Mouse (Mus musculus) embryonic facial prominence, embryonic 10.5 days (tissue): Measurements from ENCODE around the gene Zbtb14. TPM values are rescaled to one million over a fixed set of nuclear protein-coding genes. Genes with fewer than 3 reads are reported as not detected.

Experiments used
- DNase-seq: peaks from one replicate; pipeline ENCODE4 v3.0.0-alpha.2; 2017; ENCODE audit warnings: low spot score
- H3K27ac ChIP-seq: fragments of 300-500 bp; sonication (generic); replicated peaks from 2 replicates; pipeline ENCODE4 v1.5.1; 2016; ENCODE audit warnings: mild to moderate bottlenecking
- H3K27me3 ChIP-seq: fragments of 300-500 bp; sonication (generic); replicated peaks from 2 replicates; pipeline ENCODE4 v1.6.1; 2016; ENCODE audit warnings: low read depth, mild to moderate bottlenecking; ENCODE audit not compliant: poor library complexity, severe bottlenecking
- H3K36me3 ChIP-seq: fragments of 300-500 bp; sonication (generic); replicated peaks from 2 replicates; pipeline ENCODE4 v1.6.1; 2016; ENCODE audit warnings: mild to moderate bottlenecking, moderate library complexity
- H3K4me1 ChIP-seq: fragments of 300-500 bp; sonication (generic); 2 replicates; pipeline ENCODE4 v1.6.1; 2016
- H3K4me3 ChIP-seq: fragments of 300-500 bp; sonication (generic); 2 replicates; pipeline ENCODE4 v1.5.1; 2016; ENCODE audit warnings: mild to moderate bottlenecking, moderate library complexity
- H3K9me3 ChIP-seq: fragments of 300-500 bp; sonication (generic); 2 replicates; pipeline ENCODE4 v1.6.1; 2016; ENCODE audit warnings: mild to moderate bottlenecking
- WGBS: fragments of 180-500 bp; shearing (Covaris S2); methylation state at CpG from one replicate; pipeline ENCODE4 v1.1.7; 2016; 5-methylcytosine and 5-hydroxymethylcytosine counted together
- polyA plus RNA-seq: library from polyadenylated mRNA; unstranded; fragments of >200 nt; fragmentation: Nextera tagmentation; extraction: Ambion mirVana; gene quantifications from 2 replicates; pipeline ENCODE4 v1.2.1, GENCODE M21; 2016

Gene Zbtb14
- polyA plus RNA-seq, result 30.5 and 31.2 TPM in 2 replicates

DNA sequence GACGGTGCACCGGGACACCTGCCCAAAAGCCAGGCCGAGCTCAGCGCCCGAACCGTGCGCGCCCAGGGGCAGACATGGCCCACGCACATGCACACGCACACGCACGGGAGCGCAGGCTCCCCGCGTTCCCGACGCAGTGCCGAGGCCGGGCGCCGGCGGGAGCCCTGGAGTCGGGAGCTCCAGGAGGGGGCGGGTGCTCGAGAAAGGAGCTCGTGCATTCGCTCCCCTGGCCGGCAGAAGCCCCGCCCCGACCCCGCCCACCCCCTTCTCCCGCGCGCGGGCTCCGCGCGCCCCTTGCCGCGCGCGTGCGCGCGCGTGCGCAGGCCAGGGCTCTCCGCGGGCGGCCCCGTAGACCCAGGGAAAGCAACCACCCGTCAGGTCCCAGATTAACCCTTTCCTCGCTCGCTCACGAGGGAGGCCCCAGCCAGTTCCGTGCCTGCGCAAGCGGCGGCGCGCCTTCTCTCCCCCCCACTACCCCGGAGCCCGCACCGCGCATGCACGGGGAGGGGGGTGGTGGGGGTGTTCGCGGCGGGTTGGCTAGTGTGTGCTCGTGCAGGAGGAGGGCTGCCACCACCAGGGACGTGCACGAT, at the start of gene Zbtb14:
Gene Zbtb14 (plus strand): TSS at position 540 of the 590 bp plus-strand sequence.
- Histone ChIP-seq H3K27me3 (no peaks in the 10 kb centered on the region), H3K9me3 (no peaks in the 10 kb centered on the region), H3K4me1 (peaks cover 20% of the 10 kb centered on the region), H3K4me3 (peak within 1 kb of the TSS; percentile 89), H3K36me3 (peaks cover 17% of the 10 kb centered on the region), H3K27ac (peak within 1 kb of the TSS; percentile 99)
- peak; percentile 97 for DNase-seq
- under 1% methylated on average over 65 of the region's 72 CpGs for WGBS

- no peaks in the 10 kb centered on the region for H3K9me3 ChIP-seq
- no peak overlapping the region for H3K4me3 ChIP-seq
- H3K36me3 ChIP-seq, result no peaks in the 10 kb centered on the region
- WGBS, result 79% methylated on average over 7 of the region's 7 CpGs
- no peaks in the 10 kb centered on the region for H3K4me1 ChIP-seq
- H3K27ac ChIP-seq, result no peak overlapping the region
- DNase-seq, result no peak
- 0 out of 2 replicates have a peak, but pooled peaks cover 4% of the 10 kb centered on the region for H3K27me3 ChIP-seq
Measured at GRCm38 (mm10) chr17:69346056-69346455, 36.8 kb upstream of the Zbtb14 start.

DNA sequence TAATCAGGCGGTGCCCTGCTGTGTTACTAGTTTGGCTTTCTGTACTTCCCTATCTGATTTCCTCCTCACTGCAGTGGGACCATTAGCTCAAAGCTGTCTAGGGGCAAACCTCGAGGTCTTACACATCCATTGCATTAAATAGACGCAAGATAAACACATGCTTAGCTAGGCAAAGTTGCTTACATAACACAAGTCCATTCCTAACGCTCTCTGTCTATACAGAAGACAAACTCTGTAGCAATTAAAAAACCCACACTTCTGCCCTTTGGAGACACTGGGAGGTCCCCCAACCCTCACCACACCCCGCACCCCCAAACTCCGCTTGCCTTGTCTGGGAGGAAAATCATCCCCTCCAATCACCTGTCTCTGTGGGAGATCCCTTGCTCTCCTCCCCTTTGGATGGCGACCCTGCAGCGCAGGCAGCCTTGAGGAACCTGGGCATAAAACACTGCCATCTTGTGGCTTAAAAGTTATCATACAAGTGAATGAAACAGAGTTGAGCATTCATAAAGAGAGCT, 33.8 kb upstream of the Zbtb14 start:
- WGBS, result 29% methylated on average over 8 of the region's 8 CpGs
- H3K4me1 ChIP-seq, result no peaks in the 10 kb centered on the region
- H3K36me3 ChIP-seq, result no peaks in the 10 kb centered on the region
- H3K27me3 ChIP-seq, result 0 out of 2 replicates have a peak, but pooled peaks cover 4% of the 10 kb centered on the region
- H3K4me3 ChIP-seq, result no peak overlapping the region
- peak; percentile 47 for DNase-seq
- H3K27ac ChIP-seq, result no peak overlapping the region
- H3K9me3 ChIP-seq, result no peaks in the 10 kb centered on the region

- Histone ChIP-seq H3K27ac (no peak overlapping the region), H3K4me3 (no peak overlapping the region), H3K9me3 (0 out of 2 replicates have a peak, but pooled peaks cover 5% of the 10 kb centered on the region), H3K27me3 (no peaks in the 10 kb centered on the region), H3K4me1 (no peaks in the 10 kb centered on the region), H3K36me3 (no peaks in the 10 kb centered on the region)
- DNase-seq, result peak; percentile 51
- 83% methylated on average over 3 of the region's 3 CpGs for WGBS
Measured at GRCm38 (mm10) chr17:69365049-69365448, 17.8 kb upstream of the Zbtb14 start.

GRCm38 (mm10) chr17:69380838-69381237, 2.0 kb upstream of the Zbtb14 start:
- no peaks in the 10 kb centered on the region for H3K9me3 ChIP-seq
- no peaks in the 10 kb centered on the region for H3K36me3 ChIP-seq
- no peak for DNase-seq
- no peak overlapping the region for H3K4me3 ChIP-seq
- WGBS, result 91% methylated on average over 8 of the region's 8 CpGs
- peaks cover 18% of the 10 kb centered on the region for H3K4me1 ChIP-seq
- H3K27me3 ChIP-seq, result no peaks in the 10 kb centered on the region
- H3K27ac ChIP-seq, result no peak overlapping the region

DNA sequence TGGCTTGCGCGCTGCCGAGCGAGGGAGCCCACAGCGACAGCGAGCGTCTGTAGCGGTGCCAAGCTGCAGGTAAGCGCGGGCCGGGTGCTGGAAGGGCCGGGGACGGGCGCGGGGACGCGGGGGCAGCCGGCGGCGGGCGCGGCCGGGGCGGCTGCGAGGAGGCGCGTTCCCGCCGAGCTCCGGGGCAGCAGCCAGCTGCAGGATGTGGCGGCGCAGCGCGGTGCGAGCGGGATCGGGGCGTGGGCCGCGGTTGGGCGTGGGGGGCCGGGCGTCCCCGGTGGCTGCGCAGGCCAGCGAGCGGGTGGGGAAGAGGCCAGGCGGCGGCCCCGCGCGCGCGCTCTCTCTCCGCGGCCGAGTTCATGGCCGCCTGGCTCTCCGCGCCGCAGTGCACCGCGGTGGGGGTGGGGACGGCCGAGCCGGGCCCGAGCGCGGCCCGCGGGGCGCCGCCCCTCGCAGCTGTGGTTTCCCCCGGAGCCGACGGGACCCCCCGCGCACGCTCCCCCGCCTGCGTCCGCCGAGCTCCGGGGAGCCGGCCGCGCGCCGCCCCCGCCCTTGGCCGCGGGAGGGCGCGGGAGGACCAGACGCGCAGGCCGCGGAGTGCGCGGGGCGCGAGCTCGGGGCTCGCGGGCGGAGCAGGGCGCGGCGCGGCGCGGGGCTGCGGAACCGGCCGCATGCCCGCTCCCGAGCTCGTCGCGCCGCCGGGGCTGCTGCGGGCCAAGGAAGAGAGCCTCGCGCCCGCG, 521 bp downstream of the Zbtb14 start:
- WGBS, result 2% methylated on average over 126 of the region's 128 CpGs
- Histone ChIP-seq H3K4me3 (peak overlapping the region; percentile 89), H3K9me3 (no peaks in the 10 kb centered on the region), H3K27ac (peak overlapping the region; percentile 99), H3K36me3 (peaks cover 25% of the 10 kb centered on the region), H3K27me3 (no peaks in the 10 kb centered on the region), H3K4me1 (peaks cover 20% of the 10 kb centered on the region)
- DNase-seq, result peak; percentile 83

DNA sequence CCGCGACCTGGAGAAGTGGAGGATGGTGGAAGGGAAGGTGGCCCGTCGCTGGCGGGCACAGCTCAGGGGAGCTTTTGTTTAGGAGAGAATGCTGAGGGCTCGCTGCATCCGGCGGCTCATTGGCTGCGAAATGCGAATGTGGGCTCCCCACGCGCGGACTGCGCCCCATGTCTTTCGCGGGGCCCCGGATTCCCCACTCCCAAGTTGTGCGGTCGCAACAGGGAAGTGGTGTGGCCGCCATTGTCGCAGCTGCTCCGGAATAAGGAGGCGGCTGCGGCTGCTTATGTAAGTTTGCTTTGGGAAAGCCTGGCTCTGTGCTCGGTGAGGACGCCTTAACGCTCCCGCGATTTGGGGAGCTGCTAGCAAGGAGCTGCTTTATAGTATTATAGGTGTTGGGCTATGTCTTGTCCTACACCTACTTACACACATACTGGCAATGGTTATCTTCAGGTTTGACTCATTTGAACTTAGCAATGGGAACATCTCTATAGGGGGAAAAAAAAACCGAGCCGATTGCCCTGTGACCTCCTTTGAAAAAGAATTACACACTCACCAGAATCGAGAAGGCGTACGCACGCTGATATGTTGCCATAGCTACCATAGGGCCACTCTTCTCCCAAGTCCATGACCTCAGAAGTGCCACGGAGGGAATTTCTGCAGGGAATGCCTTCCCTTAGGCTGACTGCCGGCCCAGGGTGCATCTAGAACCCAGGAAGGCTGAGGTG, 1.3 kb downstream of the Zbtb14 start:
- no peaks in the 10 kb centered on the region for H3K9me3 ChIP-seq
- H3K4me1 ChIP-seq, result peaks cover 20% of the 10 kb centered on the region
- H3K27ac ChIP-seq, result peak overlapping the region; percentile 99
- peak; percentile 60 for DNase-seq
- WGBS, result under 1% methylated on average over 37 of the region's 37 CpGs
- H3K27me3 ChIP-seq, result no peaks in the 10 kb centered on the region
- peaks cover 26% of the 10 kb centered on the region for H3K36me3 ChIP-seq
- H3K4me3 ChIP-seq, result peak overlapping the region; percentile 89

- Histone ChIP-seq H3K4me1 (0 out of 2 replicates have a peak, but pooled peaks cover 3% of the 10 kb centered on the region), H3K36me3 (peaks cover 5% of the 10 kb centered on the region), H3K9me3 (no peaks in the 10 kb centered on the region), H3K27me3 (no peaks in the 10 kb centered on the region), H3K27ac (no peak overlapping the region), H3K4me3 (peak overlapping the region; percentile 33; the same call in 1 of the 2 replicates)
- WGBS, result 31% methylated on average over 16 of the region's 16 CpGs
- peak; percentile 20 for DNase-seq
Measured at GRCm38 (mm10) chr17:69396147-69397033, 13.5 kb downstream of the Zbtb14 start.

- WGBS, result 63% methylated on average over 5 of the region's 5 CpGs
- no peaks in the 10 kb centered on the region for H3K27me3 ChIP-seq
- H3K4me3 ChIP-seq, result no peak overlapping the region
- H3K4me1 ChIP-seq, result 0 out of 2 replicates have a peak, but pooled peaks cover 3% of the 10 kb centered on the region
- H3K27ac ChIP-seq, result no peak overlapping the region
- H3K9me3 ChIP-seq, result no peaks in the 10 kb centered on the region
- no peaks in the 10 kb centered on the region for H3K36me3 ChIP-seq
- DNase-seq, result no peak
Measured at GRCm38 (mm10) chr17:69397163-69397562, 14.3 kb downstream of the Zbtb14 start.

GRCm38 (mm10) chr17:69398092-69398491, 15.2 kb downstream of the Zbtb14 start:
- H3K36me3 ChIP-seq, result no peaks in the 10 kb centered on the region
- 0 out of 2 replicates have a peak, but pooled peaks cover 3% of the 10 kb centered on the region for H3K4me1 ChIP-seq
- H3K9me3 ChIP-seq, result no peaks in the 10 kb centered on the region
- H3K27me3 ChIP-seq, result no peaks in the 10 kb centered on the region
- no peak for DNase-seq
- H3K27ac ChIP-seq, result no peak overlapping the region
- H3K4me3 ChIP-seq, result no peak overlapping the region

GRCm38 (mm10) chr17:69401146-69401545, 18.3 kb downstream of the Zbtb14 start:
- Histone ChIP-seq H3K36me3 (no peaks in the 10 kb centered on the region), H3K4me3 (no peak overlapping the region), H3K27ac (no peak overlapping the region), H3K9me3 (no peaks in the 10 kb centered on the region), H3K27me3 (no peaks in the 10 kb centered on the region), H3K4me1 (0 out of 2 replicates have a peak, but pooled peaks cover 1% of the 10 kb centered on the region)
- 74% methylated on average over 2 of the region's 2 CpGs for WGBS
- DNase-seq, result no peak
